Mouse (Mus musculus): ENCODE results near the gene Psapl1. TPM values are rescaled to one million over a fixed set of nuclear protein-coding genes. Genes with fewer than 3 reads are reported as not detected.

The Psapl1 gene
- total and polyA plus RNA-seq, 3 experiments: 0.05 TPM; not detected in 2

- ATAC-seq (ENCODE audit: extremely low read depth, insufficient number of reproducible peaks, low FRiP score, poor library complexity, severe bottlenecking) (no peak), DNase-seq (ENCODE audit: low spot score) (no peak)
- Histone ChIP-seq H3K9me3 (replicated peaks) (no peaks in the 10 kb centered on the region), H3K4me3 (ENCODE audit: low read depth, low read length) (no peak overlapping the region), H3K4me1 (ENCODE audit: insufficient read depth, low read depth, low read length) (no peaks in the 10 kb centered on the region), H3K36me3 (replicated peaks) (no peaks in the 10 kb centered on the region), H3K27me3 (ENCODE audit: insufficient read depth, low read length) (peaks cover 3% of the 10 kb centered on the region; the same call in 1 of the 2 replicates)
- TF ChIP-seq GATA2 (IDR thresholded peaks at IDR 0.05; ENCODE audit: borderline replicate concordance, low read depth, low read length) (no peak), GATA1 (IDR thresholded peaks at IDR 0.05; ENCODE audit: borderline replicate concordance, low read length) (no peak), POLR2AphosphoS5 (IDR thresholded peaks at IDR 0.05; ENCODE audit: insufficient replicate concordance, low read depth, low read length) (no peak), TAL1 (conservative IDR thresholded peaks at IDR 0.05; ENCODE audit: low read depth, low read length) (no peak), CTCF (IDR thresholded peaks at IDR 0.05; ENCODE audit: low read depth, low read length) (no peak)
Measured at GRCm38 (mm10) chr5:36254642-36255516, 51.1 kb downstream of the Psapl1 start.

Other genes starting within 250 kb of the Psapl1 start
- gene Sorcs2, start 194.1 kb downstream of the Psapl1 start, total RNA-seq (2014; fragmentation: Nextera tagmentation): not detected in 2 replicates
- under 0.01 and 0.22 TPM in 2 replicates for gene Sorcs2, start 194.1 kb downstream of the Psapl1 start, total RNA-seq (2017)
- 0.04 and 0.07 TPM in 2 replicates for gene Sorcs2, start 194.1 kb downstream of the Psapl1 start, polyA plus RNA-seq (2012)